ENCODE assay signal across 8 mouse cellular contexts in genomic region chr8:104641426-104642323, GRCm38 (mm10). TPM values are rescaled to one million over a fixed set of nuclear protein-coding genes. Genes with fewer than 3 reads are reported as not detected.
DNase-seq lines count a peak whose midpoint lies in the region; ATAC-seq and TF ChIP-seq lines count a peak whose summit lies in the region.

Gene Ciao2b, minus strand, starts transcription at chr8:104641965.

- H3K36me3 ChIP-seq in heart, embryonic 11.5 days (ENCODE audit: control insufficient read depth, insufficient read depth, low read length), result peaks cover 11% of the 10 kb centered on the region
- peaks cover 20% of the 10 kb centered on the region for H3K36me3 ChIP-seq in kidney, embryonic 16.5 days (ENCODE audit: insufficient read depth, low read length)
- no peaks in the 10 kb centered on the region; the same call in 1 of the 2 replicates for H3K36me3 ChIP-seq in liver, adult 2 months (ENCODE audit: control insufficient read depth, insufficient read depth, low read length)
- peaks cover 4% of the 10 kb centered on the region for H3K36me3 ChIP-seq in myocyte (ENCODE audit: control insufficient read depth, insufficient read depth)
- no peaks in the 10 kb centered on the region; the same call in 1 of the 2 replicates for H3K36me3 ChIP-seq in splenic B cell, adult 2 months (ENCODE audit: control insufficient read depth, insufficient read depth, low read length, poor library complexity, severe bottlenecking)

- peak within 1 kb of the TSS; percentile 81 for H3K27ac ChIP-seq in heart, embryonic 11.5 days (ENCODE audit: low read depth, low read length)
- H3K27ac ChIP-seq in kidney, embryonic 16.5 days (ENCODE audit: low read length), result peak within 1 kb of the TSS; percentile 84
- peak within 1 kb of the TSS; percentile 81 for H3K27ac ChIP-seq in liver, adult 2 months (replicated peaks; ENCODE audit: insufficient read depth, low read depth, low read length)

- H3K79me2 ChIP-seq in liver, adult 2 months (ENCODE audit: control insufficient read depth, insufficient read depth, low read length), result no peaks in the 10 kb centered on the region
- peaks cover 13% of the 10 kb centered on the region for H3K79me2 ChIP-seq in myocyte (ENCODE audit: control insufficient read depth, insufficient read depth)

- TF ChIP-seq POLR2A in liver, adult 2 months (IDR thresholded peaks at IDR 0.05; ENCODE audit: extremely low read depth, insufficient read depth, low read length), result peak; percentile 44; the same call in 1 of the 2 replicates
- TF ChIP-seq POLR2A in myocyte (IDR thresholded peaks at IDR 0.05; ENCODE audit: insufficient read length, low read depth), result peak; percentile 80

- TF ChIP-seq CTCF in liver, adult 2 months (IDR thresholded peaks at IDR 0.05; ENCODE audit: low read depth, low read length), result no peak

- no peaks in the 10 kb centered on the region for H3K9me3 ChIP-seq in heart, embryonic 11.5 days (replicated peaks; ENCODE audit: control insufficient read depth, low read length)
- no peaks in the 10 kb centered on the region for H3K9me3 ChIP-seq in kidney, embryonic 16.5 days (ENCODE audit: low read length)

- peak within 1 kb of the TSS; percentile 89 for H3K4me3 ChIP-seq in heart, embryonic 11.5 days (ENCODE audit: low read depth, low read length)
- peak within 1 kb of the TSS; percentile 93 for H3K4me3 ChIP-seq in kidney, embryonic 16.5 days (ENCODE audit: low read length)
- peak within 1 kb of the TSS; percentile 87 for H3K4me3 ChIP-seq in liver, adult 2 months (ENCODE audit: insufficient read depth, low read depth, low read length)
- H3K4me3 ChIP-seq in myocyte, result peak within 1 kb of the TSS; percentile 98

- under 1% methylated on average over 66 of the region's 66 CpGs for WGBS in heart, embryonic 11.5 days (ENCODE audit: insufficient replicate concordance)
- WGBS in kidney, embryonic 16.5 days, result under 1% methylated on average over 65 of the region's 66 CpGs
- under 1% methylated on average over 66 of the region's 66 CpGs for WGBS in liver, adult 2 months

- H3K27me3 ChIP-seq in heart, embryonic 11.5 days (ENCODE audit: control insufficient read depth, insufficient read depth, low read length), result no peaks in the 10 kb centered on the region
- no peaks in the 10 kb centered on the region for H3K27me3 ChIP-seq in kidney, embryonic 16.5 days (ENCODE audit: insufficient read depth, low read length)
- no peaks in the 10 kb centered on the region for H3K27me3 ChIP-seq in liver, adult 2 months (ENCODE audit: control insufficient read depth, insufficient read depth, low read length)
- no peaks in the 10 kb centered on the region for H3K27me3 ChIP-seq in myocyte (ENCODE audit: control insufficient read depth, insufficient read depth, insufficient read length)
- H3K27me3 ChIP-seq in splenic B cell, adult 2 months (ENCODE audit: control insufficient read depth, insufficient read depth, low read length, poor library complexity, severe bottlenecking), result no peaks in the 10 kb centered on the region

- ATAC-seq in erythroblast, adult 5-6 weeks (replicated peaks; ENCODE audit: low FRiP score, poor library complexity, severe bottlenecking), result peak; percentile 91
- ATAC-seq in heart, embryonic 11.5 days (replicated peaks; ENCODE audit: insufficient number of reproducible peaks, low FRiP score, low TSS enrichment), result peak; percentile 88
- peak; percentile 96 for ATAC-seq in kidney, embryonic 16.5 days (ENCODE audit: low FRiP score, low TSS enrichment)

- H3ac ChIP-seq in myocyte (ENCODE audit: control insufficient read depth, insufficient read length), result peak within 1 kb of the TSS; percentile 51

- H3K4me2 ChIP-seq in heart, embryonic 11.5 days, result peak within 1 kb of the TSS; percentile 81
- H3K4me2 ChIP-seq in kidney, embryonic 16.5 days (replicated peaks; ENCODE audit: low read depth, low read length), result peak within 1 kb of the TSS; percentile 94
- peak within 1 kb of the TSS; percentile 98 for H3K4me2 ChIP-seq in myocyte (ENCODE audit: low read depth)

- DNase-seq in B cell, adult 2 months, result peak; percentile 62 to 65
- peak; percentile 97 for DNase-seq in brain, adult 2 months (ENCODE audit: low read depth, low spot score)
- DNase-seq in liver, adult 2 months (ENCODE audit: extremely low read depth, low read depth, low spot score), result peak; percentile 78
- DNase-seq in splenic B cell, adult 2 months (ENCODE audit: low read depth, low spot score), result peak; percentile 71

- peaks cover 15% of the 10 kb centered on the region for H3K4me1 ChIP-seq in heart, embryonic 11.5 days (ENCODE audit: control insufficient read depth, insufficient read depth, low read length)
- peaks cover 16% of the 10 kb centered on the region for H3K4me1 ChIP-seq in kidney, embryonic 16.5 days (ENCODE audit: insufficient read depth, low read length)
- peaks cover 10% of the 10 kb centered on the region for H3K4me1 ChIP-seq in liver, adult 2 months (ENCODE audit: control insufficient read depth, insufficient read depth, low read length)

- H3K9ac ChIP-seq in heart, embryonic 11.5 days (ENCODE audit: low read depth, low read length), result peak within 1 kb of the TSS; percentile 89
- peak within 1 kb of the TSS; percentile 88 for H3K9ac ChIP-seq in kidney, embryonic 16.5 days (replicated peaks; ENCODE audit: low read length)
- peak within 1 kb of the TSS; percentile 85 for H3K9ac ChIP-seq in liver, adult 2 months (ENCODE audit: low read depth, low read length)

TF ChIP-seq in myocyte, 11 proteins besides CTCF, POLR2A, EP300 and RAD21:
- TF ChIP-seq TCF12 (IDR thresholded peaks at IDR 0.05; ENCODE audit: insufficient read depth, poor library complexity, severe bottlenecking) (no peak), MYOG (IDR thresholded peaks at IDR 0.05; ENCODE audit: control insufficient read depth in 1 of 3, insufficient read depth in 1 of 3, insufficient read length in 2 of 3, low read depth in 2 of 3) (peak in 1 of 3 experiments; percentile 42), TCF3 (IDR thresholded peaks at IDR 0.05; ENCODE audit: insufficient read length, low read depth) (no peak), POLR2AphosphoS2 (IDR thresholded peaks at IDR 0.05; ENCODE audit: insufficient read length, low read depth) (peak; percentile 77), E2F4 (IDR thresholded peaks at IDR 0.05; ENCODE audit: insufficient read depth) (no peak), MAX (IDR thresholded peaks at IDR 0.05; ENCODE audit: low read depth) (no peak), CEBPB (IDR thresholded peaks at IDR 0.05; ENCODE audit: insufficient read depth, poor library complexity, severe bottlenecking) (no peak), SRF (IDR thresholded peaks at IDR 0.05; ENCODE audit: control insufficient read depth, insufficient read length, low read depth) (no peak), MYOD1 (IDR thresholded peaks at IDR 0.05; ENCODE audit: control insufficient read depth in 1 of 3, insufficient read length in 2 of 3, low read depth in 2 of 3) (peak in 1 of 3 experiments; percentile 21), REST (IDR thresholded peaks at IDR 0.05; ENCODE audit: insufficient read depth, insufficient read length) (no peak), USF1 (IDR thresholded peaks at IDR 0.05; ENCODE audit: low read depth) (no peak)

RNA-seq across cellular contexts. Expression of gene Ciao2b, which starts in this region (rescaled TPM):
- total RNA-seq in erythroblast, adult 5-6 weeks (2015; ENCODE audit: low replicate concordance), result 1.5 and 5.2 TPM in 2 replicates
- total RNA-seq in erythroblast, adult 5-6 weeks (2017; ENCODE audit: low replicate concordance), result 6.0 and 15.1 TPM in 2 replicates
- 189 and 199 TPM in 2 replicates for polyA plus RNA-seq in heart, embryonic 11.5 days (2014; fragmentation: Nextera tagmentation; extraction: Ambion mirVana)
- 106 and 108 TPM in 2 replicates for polyA plus RNA-seq in kidney, embryonic 16.5 days (2015; fragmentation: Nextera tagmentation; extraction: Ambion mirVana)
- total RNA-seq in liver, adult 2 months (2014; rRNA removed), result 18.7 and 18.9 TPM in 2 replicates
- polyA plus RNA-seq in liver, adult 2 months (2012; rRNA removed), result 20.4 and 24.2 TPM in 2 replicates
- polyA plus RNA-seq in myocyte (2012; fragmentation: generic; extraction: Trizol), result 217 TPM

Comparison
In these comparisons a context has a peak if more than half of its experiments do, and no peak if none do; other contexts are left out.
1. Peak in every context shown above with its lines: DNase-seq, ATAC-seq, H3K4me3 ChIP-seq and H3K27ac ChIP-seq.